Mouse (Mus musculus): ENCODE results near the gene Scd2. TPM values are rescaled to one million over a fixed set of nuclear protein-coding genes. Genes with fewer than 3 reads are reported as not detected.

The Scd2 gene
- total and polyA plus RNA-seq, 3 experiments = 47.4 to 593 (median 392) TPM

- Histone ChIP-seq H3K27ac (ENCODE audit: control insufficient read depth, low read depth, low read length) (no peak overlapping the region), H3K36me3 (ENCODE audit: control insufficient read depth in 1 of 2, insufficient read depth in 2 of 2, low read length in 2 of 2) (peaks cover 0 to 19% of the 10 kb centered on the region in 2 experiments; a peak in 2 of 4 replicates), H3K27me3 (ENCODE audit: control insufficient read depth in 1 of 2, insufficient read depth in 2 of 2, low read length in 2 of 2) (no peaks in the 10 kb centered on the region), H3K79me2 (ENCODE audit: control insufficient read depth, insufficient read depth, low read length, poor library complexity) (no peaks in the 10 kb centered on the region), H3K4me1 (ENCODE audit: control insufficient read depth in 1 of 2, insufficient read depth in 2 of 2, low read length in 2 of 2) (peaks cover 10 to 27% of the 10 kb centered on the region in 2 experiments), H3K9ac (ENCODE audit: control insufficient read depth, low read depth, low read length, poor library complexity, severe bottlenecking) (no peak overlapping the region), H3K9me3 (replicated peaks; ENCODE audit: insufficient read depth, low read length) (no peaks in the 10 kb centered on the region), H3K4me3 (ENCODE audit: control insufficient read depth in 1 of 2, insufficient read depth in 1 of 2, low read depth in 2 of 2, low read length in 2 of 2) (no peak overlapping the region)
- no peak for TF ChIP-seq USF1 (IDR thresholded peaks at IDR 0.05; ENCODE audit: low read depth, low read length)
- no peak for TF ChIP-seq JUND (IDR thresholded peaks at IDR 0.05; ENCODE audit: low read depth, low read length)
- no peak for TF ChIP-seq TBP (IDR thresholded peaks at IDR 0.05; ENCODE audit: low read depth, low read length)
- no peak for TF ChIP-seq ZMIZ1 (IDR thresholded peaks at IDR 0.05; ENCODE audit: low read depth, low read length)
- no peak for TF ChIP-seq MEF2A (IDR thresholded peaks at IDR 0.05; ENCODE audit: extremely low read depth, insufficient replicate concordance, low read depth, low read length, poor library complexity, severe bottlenecking)
- TF ChIP-seq CHD2 (IDR thresholded peaks at IDR 0.05; ENCODE audit: low read length) = no peak
- no peak for TF ChIP-seq RAD21 (IDR thresholded peaks at IDR 0.05; ENCODE audit: low read depth, low read length)
- no peak for DNase-seq (ENCODE audit: low read depth, low spot score)
These were observed 20.9 kb downstream of the Scd2 start for GRCm38 (mm10) chr19:44314327-44314759.

GRCm38 (mm10) chr19:44314871-44315414 lies 21.5 kb downstream of the Scd2 start:
- Histone ChIP-seq H3K4me1 (ENCODE audit: control insufficient read depth in 1 of 2, insufficient read depth in 2 of 2, low read length in 2 of 2) (peaks cover 10 to 27% of the 10 kb centered on the region in 2 experiments), H3K4me3 (ENCODE audit: control insufficient read depth in 1 of 2, insufficient read depth in 1 of 2, low read depth in 2 of 2, low read length in 2 of 2) (no peak overlapping the region), H3K79me2 (ENCODE audit: control insufficient read depth, insufficient read depth, low read length, poor library complexity) (no peaks in the 10 kb centered on the region), H3K27ac (ENCODE audit: control insufficient read depth, low read depth, low read length) (no peak overlapping the region), H3K36me3 (ENCODE audit: control insufficient read depth in 1 of 2, insufficient read depth in 2 of 2, low read length in 2 of 2) (peaks cover 0 to 19% of the 10 kb centered on the region in 2 experiments; a peak in 2 of 4 replicates), H3K27me3 (ENCODE audit: control insufficient read depth in 1 of 2, insufficient read depth in 2 of 2, low read length in 2 of 2) (no peaks in the 10 kb centered on the region), H3K9ac (ENCODE audit: control insufficient read depth, low read depth, low read length, poor library complexity, severe bottlenecking) (no peak overlapping the region), H3K9me3 (replicated peaks; ENCODE audit: insufficient read depth, low read length) (no peaks in the 10 kb centered on the region)
- no peak for DNase-seq (ENCODE audit: low read depth, low spot score)
- no peak for TF ChIP-seq MYB (IDR thresholded peaks at IDR 0.05; ENCODE audit: low read depth, low read length)
- TF ChIP-seq MEF2A (IDR thresholded peaks at IDR 0.05; ENCODE audit: extremely low read depth, insufficient replicate concordance, low read depth, low read length, poor library complexity, severe bottlenecking) = no peak
- no peak for TF ChIP-seq GABPA (IDR thresholded peaks at IDR 0.05; ENCODE audit: low read depth, low read length)
- no peak for TF ChIP-seq TBP (IDR thresholded peaks at IDR 0.05; ENCODE audit: low read depth, low read length)
- TF ChIP-seq KAT2A (conservative IDR thresholded peaks at IDR 0.05; ENCODE audit: low read depth, low read length) = no peak
- no peak for TF ChIP-seq MAFK (IDR thresholded peaks at IDR 0.05; ENCODE audit: borderline replicate concordance, low read depth, low read length)

- DNase-seq (ENCODE audit: low read depth, low spot score) = no peak
- H3K9me3 ChIP-seq (replicated peaks; ENCODE audit: insufficient read depth, low read length) = no peaks in the 10 kb centered on the region
- H3K27me3 ChIP-seq (ENCODE audit: control insufficient read depth in 1 of 2, insufficient read depth in 2 of 2, low read length in 2 of 2) = no peaks in the 10 kb centered on the region
- TF ChIP-seq RCOR1 (IDR thresholded peaks at IDR 0.05; ENCODE audit: low read depth, low read length) (no peak), ZMIZ1 (IDR thresholded peaks at IDR 0.05; ENCODE audit: low read depth, low read length) (no peak), GATA1 (IDR thresholded peaks at IDR 0.05; ENCODE audit: low read depth, low read length) (no peak), CTCF (IDR thresholded peaks at IDR 0.05 in 2 of 3, conservative IDR thresholded peaks at IDR 0.05 in 1 of 3; ENCODE audit: control insufficient read depth in 1 of 3, insufficient read depth in 1 of 3, low read depth in 2 of 3, low read length in 3 of 3, poor library complexity in 1 of 3, severe bottlenecking in 1 of 3) (no peak), CHD1 (IDR thresholded peaks at IDR 0.05; ENCODE audit: low read depth, low read length) (no peak), TAL1 (IDR thresholded peaks at IDR 0.05; ENCODE audit: low read length) (no peak), TCF12 (IDR thresholded peaks at IDR 0.05; ENCODE audit: low read depth, low read length) (no peak), POLR2A (IDR thresholded peaks at IDR 0.05; ENCODE audit: control insufficient read depth in 1 of 2, insufficient read depth in 1 of 2, low read depth in 1 of 2, low read length in 2 of 2, poor library complexity in 1 of 2) (no peak), MXI1 (IDR thresholded peaks at IDR 0.05; ENCODE audit: low read depth, low read length) (no peak), POLR2AphosphoS5 (IDR thresholded peaks at IDR 0.05; ENCODE audit: borderline replicate concordance, low read depth, low read length) (no peak), USF2 (IDR thresholded peaks at IDR 0.05; ENCODE audit: borderline replicate concordance in 1 of 2, insufficient read depth in 1 of 2, low read depth in 1 of 2, low read length in 2 of 2) (no peak)
- H3K27ac ChIP-seq (ENCODE audit: control insufficient read depth, low read depth, low read length) = no peak overlapping the region
- peaks cover 0 to 9% of the 10 kb centered on the region in 2 experiments; a peak in 2 of 4 replicates for H3K36me3 ChIP-seq (ENCODE audit: control insufficient read depth in 1 of 2, insufficient read depth in 2 of 2, low read length in 2 of 2)
- H3K4me1 ChIP-seq (ENCODE audit: control insufficient read depth in 1 of 2, insufficient read depth in 2 of 2, low read length in 2 of 2) = peaks cover 10 to 16% of the 10 kb centered on the region in 2 experiments
- H3K4me3 ChIP-seq (ENCODE audit: control insufficient read depth in 1 of 2, insufficient read depth in 1 of 2, low read depth in 2 of 2, low read length in 2 of 2) = no peak overlapping the region
- H3K9ac ChIP-seq (ENCODE audit: control insufficient read depth, low read depth, low read length, poor library complexity, severe bottlenecking) = no peak overlapping the region
- no peaks in the 10 kb centered on the region for H3K79me2 ChIP-seq (ENCODE audit: control insufficient read depth, insufficient read depth, low read length, poor library complexity)
These were observed 23.4 kb downstream of the Scd2 start for GRCm38 (mm10) chr19:44316752-44317315.

Measured in MEL (cell line).